Mouse (Mus musculus): Measurements from ENCODE around the gene Hpgd.

Hpgd gene

GRCm38 (mm10) chr8:56323276-56323675, 28.9 kb downstream of the Hpgd start:
- DNase-seq (ENCODE audit: low spot score in 2 of 2) = no peak

- no peak for DNase-seq (ENCODE audit: low spot score in 2 of 2)
Measured at GRCm38 (mm10) chr8:56327709-56328108, 33.3 kb downstream of the Hpgd start.

DNA sequence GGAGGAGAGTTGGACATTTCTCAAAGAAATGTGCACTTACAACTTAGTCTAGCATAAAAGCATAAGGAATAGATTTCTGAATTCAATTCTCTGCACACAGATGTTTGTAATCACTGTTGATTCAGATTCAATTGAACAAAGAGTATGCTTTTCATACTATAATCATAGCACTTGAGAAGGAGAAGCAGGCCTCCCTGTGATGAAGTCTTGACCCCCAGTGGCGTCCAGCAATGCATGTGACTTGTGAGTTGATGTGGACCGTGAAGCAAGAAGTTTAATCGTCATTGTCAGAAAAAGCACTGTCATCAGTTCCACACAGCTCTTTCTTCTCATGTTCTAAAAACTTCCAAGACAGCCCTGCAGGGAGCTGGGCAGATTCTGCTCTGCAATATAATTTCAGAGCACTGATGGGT, 33.8 kb downstream of the Hpgd start:
- DNase-seq (ENCODE audit: low spot score in 2 of 2) = no peak

DNA sequence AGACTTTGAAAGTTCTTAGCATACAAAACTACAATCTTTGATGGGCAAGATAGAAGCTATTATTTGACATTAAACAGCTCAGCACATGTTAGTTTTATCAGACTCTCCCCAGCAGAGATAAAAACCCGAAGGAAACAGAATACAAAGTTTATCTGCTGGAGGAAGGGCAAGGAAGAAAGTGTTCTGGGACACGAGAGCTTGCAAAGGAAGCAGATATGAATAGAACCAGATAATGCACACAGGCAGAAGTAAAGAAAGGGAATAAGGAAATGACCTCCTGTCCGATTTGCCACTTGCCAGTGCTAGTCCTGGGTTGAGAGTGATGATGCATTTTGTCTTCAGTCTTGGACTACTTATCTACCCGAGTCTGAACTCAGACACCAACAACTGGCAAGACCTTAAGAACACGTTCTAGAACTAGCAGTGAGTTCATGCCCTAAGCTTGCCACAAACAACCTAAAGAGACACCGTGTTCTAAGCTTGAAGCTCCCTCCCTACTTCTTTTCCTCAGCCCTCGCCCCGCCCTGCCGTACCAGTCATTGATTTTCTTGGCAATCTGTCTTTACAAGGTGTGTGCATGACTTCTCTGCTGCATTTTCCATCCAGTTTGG, 41.1 kb downstream of the Hpgd start:
- DNase-seq (ENCODE audit: low spot score in 2 of 2) = no peak

GRCm38 (mm10) chr8:56336771-56337170, 42.4 kb downstream of the Hpgd start:
- no peak for DNase-seq (ENCODE audit: low spot score in 2 of 2)

DNA sequence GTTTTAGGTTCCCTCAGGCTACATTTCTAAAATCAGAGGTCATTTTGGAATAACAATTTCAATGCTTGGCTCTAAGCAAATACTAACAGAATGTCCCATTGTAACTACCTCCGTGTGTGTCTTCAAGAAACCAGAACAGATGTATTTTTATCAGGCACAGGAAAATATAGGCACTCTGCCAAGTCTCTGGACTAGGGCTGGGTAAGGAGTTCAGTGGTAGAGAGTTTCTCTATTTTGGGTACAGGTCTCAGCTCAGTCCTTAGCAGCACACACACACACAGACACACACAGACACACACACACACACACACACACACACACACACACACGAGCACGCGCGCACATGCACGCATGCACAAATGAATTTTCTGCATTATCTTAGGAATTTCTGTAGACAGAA, 49.1 kb downstream of the Hpgd start:
- DNase-seq (ENCODE audit: low spot score in 2 of 2) = no peak

DNA sequence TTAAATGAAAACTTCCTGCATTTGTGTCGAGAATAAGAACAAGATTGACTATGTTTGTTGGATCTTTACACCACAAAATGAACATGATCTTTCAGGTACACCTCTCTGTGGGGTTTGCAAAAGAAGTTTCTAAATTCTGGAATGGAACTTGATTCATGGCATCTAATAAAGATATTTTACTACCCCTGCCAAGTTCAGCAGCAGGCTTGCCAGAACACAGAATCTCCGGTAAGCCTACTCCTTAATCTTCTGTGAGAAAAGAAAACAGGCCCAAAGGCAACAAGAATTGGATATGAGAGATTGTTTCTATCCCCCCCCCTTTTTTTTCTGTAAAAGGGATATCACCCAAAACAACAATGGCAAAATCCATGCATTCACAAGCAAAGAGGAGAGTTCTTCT, 49.6 kb downstream of the Hpgd start:
- DNase-seq (ENCODE audit: low spot score in 2 of 2) = no peak

DNA sequence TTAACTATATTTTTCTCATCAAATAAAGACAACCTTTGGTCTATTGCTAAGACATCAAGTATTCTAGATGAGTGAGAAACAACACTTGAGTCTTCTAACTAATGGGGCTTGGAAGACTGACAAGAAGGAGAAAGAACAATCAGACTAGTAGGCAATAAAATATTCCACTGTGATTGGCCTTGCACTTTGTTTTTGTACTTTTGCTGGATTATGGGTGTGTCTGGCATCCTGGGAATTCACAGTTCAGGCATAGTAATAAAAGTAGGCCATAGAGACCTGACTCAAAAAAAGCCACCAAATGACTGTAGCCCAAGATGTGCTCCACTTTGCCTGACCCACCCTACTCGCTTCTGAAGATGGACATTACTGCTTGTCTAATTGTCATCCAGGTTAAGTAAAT, 50.0 kb downstream of the Hpgd start:
- DNase-seq (ENCODE audit: low spot score in 2 of 2) = no peak

DNA sequence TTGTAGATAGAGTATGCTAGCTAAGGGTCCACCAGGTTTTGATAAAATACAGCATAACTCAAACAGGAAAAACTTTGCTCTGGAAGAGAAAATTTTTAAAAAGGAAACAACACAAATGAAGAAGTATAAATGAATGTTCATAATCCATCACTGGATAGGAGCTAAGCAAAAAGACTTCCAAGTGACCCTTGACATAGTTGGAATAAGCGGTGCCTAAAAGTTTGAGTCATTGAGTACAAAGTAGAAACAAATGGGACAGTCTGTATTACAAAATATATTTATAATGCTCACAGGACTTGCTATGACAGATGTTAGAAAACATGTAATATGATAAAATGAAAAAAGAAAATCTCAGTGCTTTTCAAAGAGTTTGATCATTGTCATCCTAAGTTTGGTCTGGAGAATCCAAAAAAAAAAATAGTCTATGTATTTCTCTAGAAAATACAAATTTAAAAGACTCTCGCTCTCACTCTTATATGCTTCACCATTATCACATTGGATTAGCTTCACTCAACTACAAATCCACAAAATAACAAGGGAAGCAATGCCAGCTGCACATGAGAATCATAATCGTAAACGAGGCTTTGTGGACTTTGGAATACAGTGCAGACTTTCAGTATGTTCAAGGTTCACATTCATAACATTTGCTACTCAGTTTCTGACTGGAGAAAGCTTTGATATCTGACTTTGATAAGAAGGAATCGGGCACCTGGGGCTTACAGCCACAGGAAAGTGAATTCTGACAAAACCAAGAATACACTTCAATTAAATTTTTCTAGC, 51.4 kb downstream of the Hpgd start:
- DNase-seq (ENCODE audit: low spot score in 2 of 2) = no peak

DNA sequence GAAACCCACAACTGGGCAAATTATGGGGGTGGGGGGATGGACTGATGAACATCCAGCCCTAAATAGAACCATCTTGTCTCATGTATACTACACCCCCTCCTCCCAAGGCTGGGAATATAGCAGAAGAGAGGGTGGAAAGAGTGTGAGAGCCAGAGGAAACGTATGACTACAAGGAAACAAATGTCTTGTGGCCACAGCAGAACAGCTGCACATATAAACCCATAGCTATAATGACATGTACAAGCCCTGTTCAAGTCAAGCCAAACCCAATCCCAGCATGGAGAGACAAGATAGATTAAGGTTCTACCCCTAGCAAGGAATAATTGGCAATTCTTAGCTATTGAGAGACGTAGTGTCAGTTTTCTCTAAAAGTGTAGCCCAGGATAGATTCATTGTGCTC, 68.8 kb downstream of the Hpgd start:
- no peak for DNase-seq (ENCODE audit: low spot score in 2 of 2)

Data from frontal cortex, postnatal 25 days (tissue).